Mouse (Mus musculus): Measurements from ENCODE around the gene Cox7a2l.

GRCm38 (mm10) chr17:83526091-83526561, 9.0 kb upstream of the Cox7a2l start:
- TF ChIP-seq MAZ (IDR thresholded peaks at IDR 0.05; ENCODE audit: low read depth, low read length) (no peak), MAX (IDR thresholded peaks at IDR 0.05; ENCODE audit: low read length) (no peak), SIN3A (IDR thresholded peaks at IDR 0.05; ENCODE audit: low read length) (no peak), CHD2 (IDR thresholded peaks at IDR 0.05; ENCODE audit: low read length) (no peak), POLR2A (IDR thresholded peaks at IDR 0.05; ENCODE audit: control insufficient read depth in 1 of 2, insufficient read depth in 1 of 2, low read depth in 1 of 2, low read length in 2 of 2, poor library complexity in 1 of 2) (no peak), ZKSCAN1 (IDR thresholded peaks at IDR 0.05; ENCODE audit: low read depth, low read length) (no peak), TCF12 (IDR thresholded peaks at IDR 0.05; ENCODE audit: low read depth, low read length) (no peak), MAFK (IDR thresholded peaks at IDR 0.05; ENCODE audit: borderline replicate concordance, low read depth, low read length) (no peak)
